Mouse (Mus musculus): Measurements from ENCODE around the gene Sept9. TPM values are rescaled to one million over a fixed set of nuclear protein-coding genes. Genes with fewer than 3 reads are reported as not detected.

The Sept9 gene
- 220 and 222 TPM in 2 replicates for polyA plus RNA-seq (2015; fragmentation: Nextera tagmentation; extraction: Ambion mirVana)

DNA sequence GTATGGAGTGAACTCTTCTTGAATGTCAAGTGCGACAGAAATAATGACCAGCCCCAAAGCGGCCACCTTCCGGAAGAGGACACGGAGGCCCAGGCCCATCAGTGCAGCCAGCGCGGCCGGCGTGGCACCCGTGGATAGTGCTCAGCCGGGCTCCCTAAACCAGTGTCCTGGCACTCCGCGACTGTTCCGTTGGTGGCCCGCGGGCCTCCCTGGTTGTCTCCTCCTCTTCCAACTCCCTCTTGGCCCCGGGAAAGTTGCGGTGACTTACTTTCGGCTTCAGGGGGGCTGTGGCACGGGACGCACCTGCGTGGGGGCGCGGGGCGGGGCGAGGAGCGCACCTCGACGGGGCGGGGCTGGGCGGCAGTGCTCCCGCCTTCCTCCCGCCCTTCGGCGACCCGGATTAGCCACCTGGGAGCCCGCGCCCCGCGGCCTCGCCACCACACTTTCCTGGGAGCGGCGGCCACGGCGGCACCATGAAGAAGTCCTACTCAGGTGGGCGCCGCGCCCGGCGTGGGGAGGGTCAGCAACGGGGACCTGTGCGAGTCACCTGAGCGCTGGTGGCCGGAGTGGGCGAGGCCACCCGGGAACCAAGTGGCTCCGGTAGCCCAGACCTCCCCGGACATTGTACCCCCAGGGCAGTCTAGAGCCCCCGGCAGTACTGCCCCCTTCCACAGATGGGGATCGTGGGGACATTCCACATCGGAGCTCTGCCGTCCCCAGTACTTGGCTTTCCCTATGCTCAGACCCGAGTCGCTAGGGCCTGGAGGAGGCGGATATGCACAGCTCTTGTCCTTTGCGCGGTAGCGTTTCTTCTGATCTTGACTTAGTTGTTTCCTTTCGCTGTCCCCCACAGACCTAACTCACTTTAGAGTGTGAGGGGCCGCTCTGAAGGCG, at the start of gene Sept9:
Gene Sept9, plus strand, starts transcription at position 380 of the 894 bp plus-strand sequence.
- DNase-seq (ENCODE audit: low spot score), result peak; percentile 61

DNA sequence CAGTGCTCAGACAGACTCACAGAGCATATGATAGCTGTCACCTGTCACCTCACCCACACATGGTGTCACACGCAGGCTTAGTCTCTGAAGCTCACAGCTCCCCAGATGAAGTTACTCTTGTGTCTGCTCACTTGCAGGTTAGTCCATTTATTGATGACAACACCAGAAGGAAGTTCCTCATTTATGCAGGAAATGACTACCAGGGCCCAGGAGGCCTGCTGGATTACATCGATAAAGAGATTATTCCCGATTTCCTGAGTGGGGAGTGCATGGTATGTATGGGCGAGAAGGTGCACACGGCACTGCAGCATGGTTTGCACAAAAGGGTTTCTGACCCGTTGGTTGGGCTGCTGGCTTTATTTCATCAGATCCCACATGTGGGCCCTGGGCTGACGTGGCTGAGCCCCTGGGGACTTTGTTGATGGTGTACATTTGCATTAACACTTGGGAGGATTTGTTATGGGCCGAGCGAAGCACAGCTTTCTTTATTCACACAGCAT, 48.9 kb upstream of the Sept9 start:
- no peak for DNase-seq (ENCODE audit: low spot score)

DNA sequence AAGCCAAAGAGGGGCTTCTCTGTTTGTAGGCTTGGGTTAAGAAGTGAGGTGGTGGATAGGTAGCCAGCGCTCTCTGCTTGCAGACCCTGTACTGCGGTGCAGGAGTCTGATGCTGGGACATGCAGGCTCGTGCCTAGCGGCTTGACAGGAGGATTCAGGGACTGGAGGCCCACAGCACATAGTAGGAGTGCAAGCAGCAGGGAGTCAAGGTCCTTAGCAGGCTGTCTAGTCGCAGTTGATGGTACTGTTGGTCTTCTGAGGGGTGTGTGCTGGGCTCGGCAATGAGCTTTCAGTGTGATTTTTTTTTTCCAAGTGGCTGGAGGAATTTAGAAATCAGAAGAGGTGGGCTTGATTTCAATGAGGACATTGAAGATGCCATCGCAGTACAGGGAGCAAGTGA, 48.0 kb upstream of the Sept9 start:
- no peak for DNase-seq (ENCODE audit: low spot score)

DNA sequence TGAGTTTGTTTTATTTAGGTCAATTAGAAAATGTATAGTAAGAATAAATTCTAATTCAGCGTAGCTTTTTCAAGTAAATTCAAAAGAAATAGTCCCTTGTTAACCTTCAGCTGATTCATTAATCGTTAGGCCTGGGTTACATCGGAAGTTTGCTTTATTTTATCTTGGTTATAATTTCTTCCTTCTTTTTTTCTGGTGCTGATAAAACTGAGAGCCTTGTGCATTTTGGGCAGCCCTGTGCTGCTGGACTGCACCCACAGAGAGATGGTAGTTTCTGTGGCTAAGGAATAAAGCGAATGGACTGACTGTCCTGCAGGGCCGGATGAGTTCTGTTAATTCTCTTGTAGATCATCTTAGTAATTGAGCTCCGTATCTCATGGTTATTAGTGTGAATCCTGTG, 46.9 kb upstream of the Sept9 start:
- DNase-seq (ENCODE audit: low spot score), result no peak

DNA sequence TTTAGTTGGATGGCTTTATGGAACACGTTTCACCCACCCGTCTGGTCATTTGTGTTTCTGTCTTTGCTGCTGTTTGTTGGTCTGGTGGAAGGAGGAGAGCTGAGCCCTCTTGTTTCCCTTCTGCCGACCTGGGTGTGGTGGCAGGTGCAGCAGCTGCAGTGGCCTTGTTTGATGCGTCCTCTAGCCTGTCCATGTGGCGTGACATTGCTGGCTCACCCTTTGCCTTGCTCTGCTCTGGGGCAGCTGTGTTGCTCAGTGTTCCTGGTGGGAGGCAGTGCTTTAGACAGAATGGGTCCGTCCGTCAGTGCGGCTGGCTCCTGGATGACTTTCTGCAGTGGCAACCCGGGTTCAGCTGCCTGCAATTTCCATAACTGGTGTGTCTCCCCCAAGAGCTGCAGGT, 45.9 kb upstream of the Sept9 start:
- no peak for DNase-seq (ENCODE audit: low spot score)

DNA sequence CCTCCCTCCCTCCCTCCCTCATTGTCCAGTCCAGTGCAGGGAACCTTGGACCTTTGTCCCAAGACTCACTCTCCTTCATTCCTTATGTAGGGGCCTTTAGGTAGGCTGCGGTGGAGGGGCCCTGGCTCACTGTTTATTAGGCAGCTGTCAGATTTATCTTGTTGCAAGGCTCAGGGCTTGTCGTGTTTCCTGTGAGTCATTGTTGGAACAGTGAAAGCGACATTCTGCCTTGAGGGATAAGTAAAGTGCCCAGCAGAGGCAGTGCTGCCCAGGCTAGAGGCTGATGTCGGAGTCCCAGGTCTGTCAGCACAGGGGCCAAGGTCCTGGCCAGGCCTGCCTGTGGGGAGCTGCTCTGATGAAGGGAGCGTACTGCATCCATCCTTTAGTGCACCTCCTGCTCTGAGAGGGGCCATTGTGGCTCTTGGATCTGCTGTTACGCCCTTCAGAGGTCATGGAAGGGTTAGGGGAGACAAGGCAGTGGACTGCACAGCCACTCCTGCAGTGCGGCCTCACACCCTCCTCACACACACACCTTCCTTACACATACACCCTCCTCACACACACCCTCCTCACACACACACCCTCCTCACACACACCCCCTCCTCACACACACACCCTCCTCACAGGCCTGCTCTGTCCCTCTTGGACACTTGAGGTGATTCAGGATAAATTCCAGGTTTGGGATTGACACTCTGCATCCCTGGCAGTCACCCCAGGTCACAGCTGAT, 45.2 kb upstream of the Sept9 start:
- DNase-seq (ENCODE audit: low spot score), result no peak

DNA sequence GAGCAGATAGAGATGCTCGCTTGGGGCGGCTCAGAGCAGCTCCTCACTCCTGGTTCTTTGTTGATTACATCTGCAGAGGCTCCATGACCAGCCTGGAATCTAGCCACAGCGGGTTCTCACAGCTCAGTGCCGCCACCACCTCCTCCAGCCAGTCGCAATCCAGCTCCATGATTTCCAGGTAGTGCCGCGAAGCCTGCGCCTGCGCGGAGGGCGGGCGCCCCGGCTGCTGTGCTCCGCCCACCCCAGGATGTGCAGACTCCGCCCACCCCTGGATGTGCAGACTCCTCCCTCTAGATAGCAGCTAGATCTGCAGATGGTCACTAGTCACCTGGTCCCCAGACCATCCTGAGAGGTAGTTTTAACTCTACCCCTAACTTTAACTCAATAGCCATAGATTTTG, 42.7 kb upstream of the Sept9 start:
- DNase-seq (ENCODE audit: low spot score), result no peak

DNA sequence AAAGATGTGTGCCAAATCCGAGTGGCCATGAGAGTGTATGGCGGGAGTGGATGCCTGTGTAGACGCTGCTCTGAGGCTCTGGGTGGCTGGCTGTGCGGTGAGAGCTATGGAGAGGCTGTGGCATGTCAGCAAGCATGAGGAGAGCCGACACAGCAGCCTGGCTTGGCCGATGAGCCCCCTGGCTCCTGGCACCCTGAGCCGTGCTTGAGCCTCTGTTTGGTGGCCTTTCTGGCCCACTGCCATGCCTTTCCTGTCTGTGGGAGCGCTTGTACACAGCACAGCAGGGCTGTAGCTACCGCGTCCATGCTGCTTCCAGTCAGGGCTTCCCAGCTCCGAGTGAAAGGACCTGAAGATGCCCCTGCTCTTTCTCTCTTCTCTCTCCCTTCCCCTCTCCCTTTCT, 41.1 kb upstream of the Sept9 start:
- no peak for DNase-seq (ENCODE audit: low spot score)

DNA sequence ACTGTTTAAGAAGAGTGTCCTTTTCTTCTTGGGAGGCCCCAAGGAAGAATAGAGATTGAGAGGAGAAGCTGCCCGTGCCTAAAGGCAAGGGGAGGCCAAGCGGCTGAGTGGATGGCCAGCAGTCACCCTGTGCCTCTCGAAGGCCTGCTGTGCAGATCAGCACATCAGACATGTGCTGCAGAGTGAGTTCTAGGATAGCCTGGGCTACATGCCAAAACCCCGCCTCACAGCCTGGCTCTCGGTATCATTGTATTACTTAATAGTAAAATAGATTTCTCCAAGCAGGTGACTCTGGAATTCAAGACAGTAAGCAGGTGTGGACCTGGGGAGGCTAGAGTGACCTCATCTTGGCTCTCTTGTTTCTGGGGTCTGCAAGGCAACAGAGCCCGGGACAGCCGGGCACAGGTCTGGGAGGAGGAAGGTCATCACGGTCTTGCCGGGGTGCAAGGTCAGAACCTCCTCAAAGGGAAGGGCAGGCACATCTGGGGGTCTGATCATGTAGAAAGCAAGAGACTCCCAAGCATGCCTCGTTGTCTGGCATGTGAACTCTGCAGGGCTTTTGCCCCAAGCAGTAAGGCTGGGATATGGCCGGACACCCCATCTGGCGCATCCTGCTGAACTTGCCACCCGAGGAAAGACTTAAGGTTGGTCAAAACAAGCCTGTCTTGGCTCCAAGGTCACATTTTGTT, 40.1 kb upstream of the Sept9 start:
- DNase-seq (ENCODE audit: low spot score), result no peak

DNA sequence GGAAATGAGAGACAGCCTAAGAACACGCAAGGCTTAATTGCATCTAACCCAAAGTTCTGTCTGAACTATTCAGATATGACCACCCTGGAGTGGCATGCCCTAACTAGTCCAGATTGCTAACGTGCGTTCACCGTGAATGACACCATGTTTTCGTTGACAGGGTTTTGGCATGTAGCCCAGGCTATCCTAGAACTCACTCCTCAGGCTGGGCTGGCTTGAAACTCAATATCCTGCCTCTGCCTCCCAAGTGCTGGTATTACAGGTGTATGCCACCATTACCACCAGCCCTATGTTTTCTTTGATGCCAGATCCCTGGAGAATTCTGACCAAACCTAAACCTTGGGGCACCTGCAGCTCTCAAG, 39.5 kb upstream of the Sept9 start:
- DNase-seq (ENCODE audit: low spot score), result no peak

DNA sequence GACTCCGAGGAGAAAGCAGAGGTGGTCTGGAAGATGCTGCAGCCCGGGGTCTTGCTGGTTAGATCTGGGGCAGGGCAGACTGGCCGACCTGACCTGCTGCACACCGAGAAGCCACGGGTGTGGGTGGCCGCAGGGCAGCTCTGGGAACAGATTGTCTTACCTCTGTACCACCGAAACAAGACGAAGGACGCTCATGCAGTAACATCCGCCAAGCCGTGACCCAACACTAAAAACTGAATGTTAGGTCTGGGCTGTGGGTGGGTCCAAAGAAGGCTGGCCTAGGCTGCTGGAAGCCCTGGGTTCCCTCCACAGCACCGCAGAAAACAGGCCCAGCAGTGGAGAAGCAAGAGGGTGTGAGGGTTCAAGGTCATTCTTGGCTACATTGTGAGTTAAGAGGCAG, 38.7 kb upstream of the Sept9 start:
- no peak for DNase-seq (ENCODE audit: low spot score)

DNA sequence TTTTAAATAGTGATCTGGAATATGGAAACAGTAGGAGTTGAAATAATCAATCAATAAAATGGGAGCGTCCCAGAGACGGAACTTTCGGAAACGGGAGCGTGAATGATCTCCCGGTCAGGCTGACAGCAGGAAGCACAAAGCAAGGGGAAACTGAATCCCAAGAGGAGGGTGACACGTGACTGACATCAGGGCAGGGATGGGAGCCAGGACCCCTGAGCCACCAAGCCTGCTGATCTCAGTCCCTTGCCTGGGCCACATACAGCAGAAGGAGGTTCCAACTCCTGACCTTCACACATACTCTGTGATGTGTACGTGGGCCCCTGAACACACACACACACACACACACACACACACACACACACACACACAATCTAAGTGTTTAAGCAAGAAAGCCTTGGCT, 37.9 kb upstream of the Sept9 start:
- DNase-seq (ENCODE audit: low spot score), result no peak

DNA sequence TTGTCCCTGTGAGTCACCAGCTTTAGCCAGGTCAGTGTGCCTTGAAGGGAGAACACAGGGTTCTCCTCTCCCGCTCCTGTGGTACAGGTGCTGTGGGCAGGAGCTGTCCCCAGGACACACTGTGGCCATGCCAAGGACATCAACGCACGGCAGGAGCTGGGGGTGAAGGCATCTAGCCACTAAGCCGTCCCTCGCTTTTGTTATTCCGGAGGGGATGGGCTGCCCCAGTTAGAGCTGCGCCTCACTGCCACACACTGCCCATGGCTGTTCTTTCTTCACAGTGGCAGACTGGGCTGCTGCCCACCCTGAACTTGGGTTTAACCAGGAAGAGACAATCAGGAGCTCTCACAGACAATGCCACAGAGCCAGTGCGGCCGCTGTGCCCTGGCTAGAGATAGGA, 36.4 kb upstream of the Sept9 start:
- DNase-seq (ENCODE audit: low spot score), result no peak

DNA sequence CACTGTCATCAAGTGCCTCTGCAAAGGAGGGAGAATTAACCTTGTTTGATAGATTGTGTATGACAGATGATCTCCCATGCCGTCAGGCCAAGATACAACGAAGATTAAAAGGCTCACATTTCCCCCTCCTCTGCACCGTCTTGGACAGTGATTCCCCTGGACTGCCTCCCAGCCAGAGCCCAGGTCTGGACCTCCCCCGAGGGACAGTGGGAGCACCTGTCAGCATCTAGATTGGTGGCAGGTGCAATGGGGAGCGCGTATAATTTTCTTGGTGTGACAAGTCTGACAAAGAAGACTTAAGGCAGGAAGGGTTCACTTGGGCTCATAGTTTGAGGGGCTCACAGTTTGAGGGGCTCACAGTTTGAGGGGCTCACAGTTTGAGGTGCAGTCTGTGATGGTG, 35.7 kb upstream of the Sept9 start:
- DNase-seq (ENCODE audit: low spot score), result no peak

DNA sequence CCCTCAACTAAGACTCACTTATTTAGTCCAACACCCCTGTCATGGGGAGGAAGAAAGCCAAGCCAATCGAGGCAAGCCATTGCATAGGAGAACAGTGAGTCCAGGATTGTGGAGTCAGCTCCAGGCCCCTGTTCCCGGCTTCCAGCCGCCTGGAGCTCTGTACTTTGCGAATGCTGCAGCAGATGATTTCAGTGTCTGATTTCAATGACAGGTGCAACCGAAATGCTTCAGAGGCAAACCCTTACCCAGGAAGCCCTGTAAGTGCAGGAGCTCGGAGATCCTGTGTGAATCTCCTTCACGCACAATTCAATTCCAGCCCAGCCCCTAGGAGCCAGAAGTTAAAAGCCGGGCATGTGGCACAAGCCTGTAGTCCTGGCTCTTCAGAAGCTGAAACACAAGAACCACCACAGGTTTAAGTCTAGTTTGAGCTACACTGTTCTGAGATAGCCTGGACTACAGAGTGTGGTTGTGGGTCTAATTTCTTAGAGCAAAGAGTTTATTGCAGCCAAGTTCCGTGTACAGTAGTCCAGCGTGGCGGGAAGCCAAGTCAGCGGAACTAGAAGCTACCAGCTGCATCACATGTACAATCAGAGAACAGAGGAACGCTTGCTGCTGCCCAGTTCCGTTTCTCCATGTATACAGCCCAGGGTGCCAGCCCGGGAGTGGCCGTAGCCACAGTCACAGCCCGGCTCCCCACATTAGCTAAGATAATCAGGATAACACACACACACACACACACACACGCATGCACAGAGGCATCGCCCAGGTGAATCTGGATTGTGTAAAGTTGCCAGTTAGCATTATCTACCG, 31.0 kb upstream of the Sept9 start:
- no peak for DNase-seq (ENCODE audit: low spot score)

DNA sequence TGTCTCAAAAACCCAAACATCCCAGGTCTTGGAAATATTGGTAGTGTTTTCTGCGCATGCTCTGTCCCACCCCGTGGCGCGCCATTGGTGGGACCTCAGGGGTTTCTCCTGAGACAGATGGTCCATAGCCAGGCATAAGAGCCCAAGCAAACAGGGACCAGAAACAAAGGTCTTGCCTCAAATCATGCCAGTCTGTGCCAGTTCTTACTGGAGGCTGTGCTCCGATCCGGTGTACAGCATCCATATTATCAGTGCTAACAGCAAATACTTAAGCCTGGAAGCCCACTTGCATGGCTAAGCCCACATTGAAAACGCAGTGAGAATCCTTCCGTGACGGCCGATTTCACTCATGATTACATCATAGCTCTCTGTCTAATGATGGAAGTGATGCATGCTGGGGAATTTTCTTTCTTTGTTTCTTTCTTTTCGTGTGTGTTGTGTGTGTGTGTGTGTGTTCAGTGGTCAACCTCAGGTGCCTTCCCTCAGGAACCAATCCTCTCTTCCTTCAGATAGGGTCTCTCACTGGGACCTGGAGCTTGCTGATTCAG, 30.3 kb upstream of the Sept9 start:
- DNase-seq (ENCODE audit: low spot score), result no peak

DNA sequence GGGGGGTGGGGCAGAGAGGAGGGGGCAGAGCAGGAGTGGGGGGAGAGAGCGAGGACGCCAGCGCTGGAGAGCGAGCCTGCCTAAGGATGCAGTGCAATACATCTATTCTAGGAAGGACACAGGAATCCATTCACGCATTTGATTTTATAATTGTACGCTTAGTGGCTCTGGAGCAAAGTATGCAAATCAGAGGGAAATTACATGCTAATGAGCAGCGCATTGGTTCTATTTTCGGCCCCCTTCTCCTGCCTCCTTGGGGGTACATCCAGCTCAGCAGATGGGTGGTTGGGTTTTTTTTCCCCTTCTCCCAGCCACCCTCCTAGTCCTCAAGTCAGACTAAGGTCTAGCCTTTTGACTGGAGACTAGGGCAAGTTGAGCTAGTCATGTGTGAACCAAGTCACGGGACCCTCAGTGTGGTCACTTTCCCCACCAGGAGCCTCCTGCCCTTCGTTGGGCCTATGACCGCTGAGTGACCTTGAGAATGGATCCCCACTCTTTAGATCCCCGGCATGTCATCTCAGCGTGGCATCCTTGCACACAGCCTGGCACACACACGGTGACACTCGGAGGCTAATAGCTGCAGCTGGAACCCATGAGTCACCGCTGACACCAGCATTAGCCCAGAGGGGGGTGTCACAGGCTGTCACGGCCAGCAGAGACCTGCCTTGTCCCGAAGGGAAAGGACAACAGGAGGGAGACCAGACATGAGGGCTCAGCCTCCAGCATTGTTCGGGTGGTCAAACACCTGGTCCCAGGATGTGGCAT, 29.5 kb upstream of the Sept9 start:
- DNase-seq (ENCODE audit: low spot score), result no peak

DNA sequence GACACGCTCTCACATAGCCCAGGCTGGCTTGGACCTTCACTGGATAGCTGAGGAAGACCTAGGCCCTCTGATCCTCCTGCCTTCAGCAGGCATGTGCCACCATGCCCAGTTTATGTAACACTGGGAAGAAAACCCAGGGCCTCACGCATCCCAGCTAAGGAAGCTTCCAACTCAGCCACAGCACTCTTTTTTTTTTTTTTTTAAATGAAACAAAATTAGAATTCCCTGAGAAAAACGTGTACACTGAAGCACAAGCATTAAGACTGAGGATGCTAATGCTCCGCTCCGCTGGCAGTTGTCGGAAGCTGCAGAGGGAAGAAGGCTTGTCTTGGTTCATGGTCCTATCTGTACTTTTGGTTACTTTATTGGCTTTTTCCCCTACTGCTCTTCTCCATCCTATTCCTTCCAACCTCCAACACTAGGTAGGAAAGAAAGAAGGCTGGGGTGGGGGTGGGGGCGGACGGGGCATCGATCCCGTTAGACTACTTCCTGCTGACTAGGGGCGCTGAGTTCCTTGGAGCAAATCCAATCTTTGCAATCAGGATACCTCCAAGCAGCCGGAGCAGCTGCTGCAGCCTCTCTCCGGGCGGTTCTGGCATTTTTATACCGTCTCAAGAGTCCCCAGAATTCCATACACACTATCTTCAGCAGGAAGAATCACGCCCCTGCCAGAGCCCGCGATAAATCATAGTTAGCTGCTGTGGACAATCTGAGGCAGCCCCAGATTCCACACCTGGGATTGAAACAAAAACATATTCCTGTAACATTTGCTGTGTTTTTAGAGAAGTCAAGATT, 25.2 kb upstream of the Sept9 start:
- DNase-seq (ENCODE audit: low spot score), result no peak

DNA sequence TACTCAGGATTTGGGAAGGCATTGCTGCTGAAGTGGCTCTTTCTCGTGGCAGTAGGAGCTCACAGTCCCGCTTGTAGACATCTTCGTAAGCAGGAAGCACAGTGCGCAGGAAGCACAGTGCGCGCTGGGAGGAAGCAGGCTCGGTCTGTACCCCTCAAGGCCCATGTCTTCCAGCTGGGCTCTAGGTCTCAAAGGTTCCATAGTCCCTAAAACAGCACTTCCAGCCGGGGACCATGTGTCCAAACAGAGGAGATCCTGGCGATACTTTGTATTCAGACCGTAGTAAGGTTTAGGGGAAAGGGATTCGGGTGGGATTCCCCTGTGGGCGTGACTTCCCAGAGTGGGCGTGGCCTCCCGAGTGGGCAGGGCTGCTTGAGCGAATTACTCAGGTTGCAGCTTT, 24.5 kb upstream of the Sept9 start:
- DNase-seq (ENCODE audit: low spot score), result peak; percentile 54
